Mouse (Mus musculus) CH12.LX (cell line): ENCODE results near the gene Slfn8.

Source experiments
- CTCF ChIP-seq, 2 experiments: IDR thresholded peaks in 1 of 2; conservative IDR thresholded peaks in 1 of 2; 2 replicates each; pipeline ENCODE4 v1.5.1; 2011 to 2012; ENCODE audit warnings: low read depth in 2 of 2, low read length in 2 of 2, improper control_type of control experiment in 1 of 2, inconsistent platforms in 1 of 2, mild to moderate bottlenecking in 1 of 2, moderate library complexity in 1 of 2
- EP300 ChIP-seq: IDR thresholded peaks from 2 replicates; pipeline ENCODE4 v1.6.1; 2011; ENCODE audit warnings: low read length, improper control_type of control experiment
- MAX ChIP-seq: IDR thresholded peaks from 2 replicates; pipeline ENCODE4 v1.6.1; 2011; ENCODE audit warnings: low read length, improper control_type of control experiment

GRCm38 (mm10) chr11:82989357-82989756 is 31.3 kb downstream of the Slfn8 start:
- no peak for TF ChIP-seq EP300
- no peak for TF ChIP-seq MAX
- no peak for TF ChIP-seq CTCF (conservative IDR thresholded peaks at IDR 0.05 in 1 of 2, IDR thresholded peaks at IDR 0.05 in 1 of 2; ENCODE audit: low read depth in 2 of 2, low read length in 2 of 2)
